Mouse (Mus musculus): ENCODE data around the gene Pgs1. TPM values are rescaled to one million over a fixed set of nuclear protein-coding genes. Genes with fewer than 3 reads are reported as not detected.

The Pgs1 gene
- polyA plus RNA-seq, 1 experiment from 2014 or later, result 37.5 TPM

DNA sequence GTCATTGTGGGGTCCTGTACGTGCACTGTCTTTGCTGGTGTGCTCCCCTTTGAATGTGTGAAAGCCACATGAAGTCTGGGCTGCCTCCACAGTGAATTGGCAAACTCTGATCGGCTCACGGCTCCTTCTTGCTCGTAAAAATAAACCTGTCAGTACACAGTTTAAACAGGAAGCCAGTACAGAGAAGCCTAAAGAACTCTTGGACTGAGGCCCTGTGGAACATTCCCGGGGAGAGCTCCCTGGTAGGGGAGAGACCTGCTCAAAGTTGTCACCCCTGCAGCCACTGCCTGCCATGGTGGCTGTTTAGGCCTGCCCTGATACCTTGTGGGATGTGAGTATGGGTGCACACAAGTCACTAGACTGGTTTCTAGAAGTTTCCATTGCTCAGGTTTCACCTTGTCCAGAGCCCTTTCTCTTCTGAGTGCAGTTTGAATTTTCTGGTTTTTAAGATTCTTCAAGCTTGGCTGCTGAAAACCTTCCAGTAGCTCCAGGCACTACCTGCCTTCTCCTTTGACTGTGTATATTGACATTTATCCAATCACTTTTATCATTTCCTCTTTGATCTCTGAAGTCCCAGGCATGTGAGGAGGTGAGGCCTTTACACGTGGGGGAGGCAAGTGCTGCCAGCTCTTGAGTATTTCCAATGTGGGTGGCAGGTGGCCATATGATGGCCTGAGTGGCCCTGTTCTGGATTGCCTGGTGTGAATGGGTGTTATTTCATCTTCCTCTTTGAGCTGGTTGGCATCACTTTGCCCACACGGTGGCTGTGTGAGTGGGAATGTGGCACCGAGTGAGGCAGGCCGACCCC lies 8.4 kb downstream of the Pgs1 start:
- Histone ChIP-seq H3K9ac (ENCODE audit: low read depth, low read length) (0 out of 2 replicates have a peak overlapping the region, but pooled peaks have one; percentile 4), H3K9me3 (ENCODE audit: control insufficient read depth, low read length) (no peaks in the 10 kb centered on the region), H3K27me3 (ENCODE audit: control insufficient read depth, insufficient read depth, low read length) (no peaks in the 10 kb centered on the region), H3K27ac (ENCODE audit: low read depth, low read length) (peak overlapping the region; percentile 24; the same call in 1 of the 2 replicates), H3K4me3 (ENCODE audit: low read length) (no peak overlapping the region), H3K4me1 (ENCODE audit: control insufficient read depth, insufficient read depth, low read length) (peaks cover 36% of the 10 kb centered on the region), H3K4me2 (replicated peaks; ENCODE audit: low read depth, low read length) (no peak overlapping the region), H3K36me3 (ENCODE audit: control insufficient read depth, insufficient read depth, low read length) (peaks cover 9% of the 10 kb centered on the region)
- ATAC-seq (ENCODE audit: low FRiP score, low TSS enrichment), result no peak
- 51% methylated on average over 9 of the region's 9 CpGs for WGBS

DNA sequence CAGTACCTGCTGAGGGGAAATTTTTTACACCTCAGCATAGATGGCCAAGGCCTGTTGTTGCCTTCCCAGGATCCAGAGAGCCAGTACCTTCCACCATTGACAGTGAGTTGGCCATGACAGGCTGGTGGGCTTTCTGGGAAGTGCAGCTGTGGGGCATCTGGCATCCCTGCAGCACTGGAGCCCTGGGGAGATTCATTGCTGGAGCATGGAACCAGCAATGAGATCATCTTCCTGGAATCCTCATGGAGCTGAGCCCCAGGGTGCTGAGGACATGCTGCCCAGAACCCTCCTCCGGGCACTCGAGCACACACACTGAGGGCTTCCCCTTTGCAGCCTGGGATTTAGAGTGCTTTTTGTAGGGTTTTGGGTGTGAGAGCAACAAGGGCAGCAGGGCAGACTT lies 9.2 kb downstream of the Pgs1 start:
- no peak overlapping the region for H3K27ac ChIP-seq (ENCODE audit: low read depth, low read length)
- no peaks in the 10 kb centered on the region for H3K9me3 ChIP-seq (ENCODE audit: control insufficient read depth, low read length)
- no peaks in the 10 kb centered on the region for H3K27me3 ChIP-seq (ENCODE audit: control insufficient read depth, insufficient read depth, low read length)
- no peak for ATAC-seq (ENCODE audit: low FRiP score, low TSS enrichment)
- H3K4me3 ChIP-seq (ENCODE audit: low read length), result no peak overlapping the region
- no peak overlapping the region for H3K4me2 ChIP-seq (replicated peaks; ENCODE audit: low read depth, low read length)
- H3K4me1 ChIP-seq (ENCODE audit: control insufficient read depth, insufficient read depth, low read length), result peaks cover 36% of the 10 kb centered on the region
- WGBS, result 72% methylated on average over 2 of the region's 2 CpGs
- peaks cover 15% of the 10 kb centered on the region for H3K36me3 ChIP-seq (ENCODE audit: control insufficient read depth, insufficient read depth, low read length)
- H3K9ac ChIP-seq (ENCODE audit: low read depth, low read length), result no peak overlapping the region

DNA sequence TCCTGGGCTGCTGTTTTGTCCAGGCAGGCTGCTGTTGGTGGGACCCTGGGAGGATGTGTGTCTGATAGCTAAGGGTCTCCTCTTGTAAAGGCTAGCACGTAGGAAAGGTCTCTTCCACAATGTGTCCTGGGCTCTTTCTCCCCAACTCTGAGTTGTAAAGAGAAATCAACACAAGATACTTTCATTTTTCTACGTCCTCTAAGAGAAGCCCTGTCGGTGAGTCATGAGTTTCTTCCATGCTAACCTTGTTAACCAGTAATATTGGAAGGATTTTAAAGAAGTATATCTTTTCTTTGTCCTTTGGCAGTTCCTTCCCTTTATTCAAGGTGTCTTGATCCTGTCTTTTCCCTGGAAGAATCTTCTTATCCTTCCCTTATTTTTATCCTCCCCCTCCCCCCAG lies 9.6 kb downstream of the Pgs1 start:
- no peak overlapping the region for H3K9ac ChIP-seq (ENCODE audit: low read depth, low read length)
- no peak overlapping the region for H3K4me3 ChIP-seq (ENCODE audit: low read length)
- H3K27ac ChIP-seq (ENCODE audit: low read depth, low read length), result no peak overlapping the region
- H3K4me2 ChIP-seq (replicated peaks; ENCODE audit: low read depth, low read length), result no peak overlapping the region
- H3K4me1 ChIP-seq (ENCODE audit: control insufficient read depth, insufficient read depth, low read length), result peaks cover 36% of the 10 kb centered on the region
- no peaks in the 10 kb centered on the region for H3K27me3 ChIP-seq (ENCODE audit: control insufficient read depth, insufficient read depth, low read length)
- ATAC-seq (ENCODE audit: low FRiP score, low TSS enrichment), result no peak
- no peaks in the 10 kb centered on the region for H3K9me3 ChIP-seq (ENCODE audit: control insufficient read depth, low read length)
- 58% methylated on average over 3 of the region's 3 CpGs for WGBS
- peaks cover 18% of the 10 kb centered on the region for H3K36me3 ChIP-seq (ENCODE audit: control insufficient read depth, insufficient read depth, low read length)

DNA sequence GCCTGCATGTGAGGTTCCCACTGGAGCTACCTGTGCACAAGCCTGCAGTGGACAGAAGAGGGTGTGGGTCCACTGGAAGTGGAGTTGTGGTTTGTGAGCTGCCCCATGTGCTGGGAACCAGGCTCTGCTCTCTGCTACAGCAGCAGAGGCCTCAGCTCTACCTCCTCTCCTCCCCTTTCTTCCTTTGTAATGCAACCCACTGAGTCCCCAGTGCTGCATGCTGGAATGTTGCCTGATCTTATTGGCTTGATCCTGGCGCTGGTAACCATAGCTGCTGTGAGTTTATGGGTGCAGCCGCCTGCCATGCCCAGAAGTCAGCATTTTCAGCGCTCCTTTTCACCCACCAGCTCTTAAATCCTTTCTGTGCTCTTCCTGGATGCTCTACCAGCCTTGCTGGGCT lies 10.0 kb downstream of the Pgs1 start:
- no peak overlapping the region for H3K4me2 ChIP-seq (replicated peaks; ENCODE audit: low read depth, low read length)
- no peak overlapping the region for H3K4me3 ChIP-seq (ENCODE audit: low read length)
- peaks cover 34% of the 10 kb centered on the region for H3K4me1 ChIP-seq (ENCODE audit: control insufficient read depth, insufficient read depth, low read length)
- no peak overlapping the region for H3K27ac ChIP-seq (ENCODE audit: low read depth, low read length)
- no peak for ATAC-seq (ENCODE audit: low FRiP score, low TSS enrichment)
- no peaks in the 10 kb centered on the region for H3K9me3 ChIP-seq (ENCODE audit: control insufficient read depth, low read length)
- WGBS, result 26% methylated on average over 3 of the region's 3 CpGs
- H3K36me3 ChIP-seq (ENCODE audit: control insufficient read depth, insufficient read depth, low read length), result peaks cover 22% of the 10 kb centered on the region
- no peak overlapping the region for H3K9ac ChIP-seq (ENCODE audit: low read depth, low read length)
- no peaks in the 10 kb centered on the region for H3K27me3 ChIP-seq (ENCODE audit: control insufficient read depth, insufficient read depth, low read length)

DNA sequence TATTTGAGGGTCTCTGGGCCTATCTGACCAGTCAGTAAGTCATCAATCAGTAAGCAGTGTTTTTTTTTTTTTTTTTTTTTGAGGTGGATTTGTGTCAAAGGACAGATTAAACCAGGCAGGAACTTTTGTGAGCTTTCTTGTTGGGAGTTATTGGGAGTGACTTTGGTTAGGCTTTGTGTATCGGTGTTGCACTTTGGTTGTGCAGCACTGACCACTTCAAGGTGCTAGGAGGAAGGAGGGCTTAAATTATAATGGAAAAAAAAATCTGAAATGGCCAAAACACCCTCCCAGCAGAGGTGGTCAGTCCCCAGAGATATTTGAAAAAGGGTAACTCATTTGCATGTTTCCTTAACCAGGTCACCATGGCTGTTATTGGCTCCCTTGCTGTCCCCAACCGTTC lies 11.0 kb downstream of the Pgs1 start:
- Histone ChIP-seq H3K4me3 (ENCODE audit: low read length) (no peak overlapping the region), H3K4me1 (ENCODE audit: control insufficient read depth, insufficient read depth, low read length) (peaks cover 31% of the 10 kb centered on the region), H3K9me3 (ENCODE audit: control insufficient read depth, low read length) (no peaks in the 10 kb centered on the region), H3K9ac (ENCODE audit: low read depth, low read length) (no peak overlapping the region), H3K4me2 (replicated peaks; ENCODE audit: low read depth, low read length) (no peak overlapping the region), H3K27ac (ENCODE audit: low read depth, low read length) (no peak overlapping the region), H3K27me3 (ENCODE audit: control insufficient read depth, insufficient read depth, low read length) (no peaks in the 10 kb centered on the region), H3K36me3 (ENCODE audit: control insufficient read depth, insufficient read depth, low read length) (peaks cover 32% of the 10 kb centered on the region)
- 94% methylated on average over 2 of the region's 2 CpGs for WGBS
- ATAC-seq (ENCODE audit: low FRiP score, low TSS enrichment), result no peak

DNA sequence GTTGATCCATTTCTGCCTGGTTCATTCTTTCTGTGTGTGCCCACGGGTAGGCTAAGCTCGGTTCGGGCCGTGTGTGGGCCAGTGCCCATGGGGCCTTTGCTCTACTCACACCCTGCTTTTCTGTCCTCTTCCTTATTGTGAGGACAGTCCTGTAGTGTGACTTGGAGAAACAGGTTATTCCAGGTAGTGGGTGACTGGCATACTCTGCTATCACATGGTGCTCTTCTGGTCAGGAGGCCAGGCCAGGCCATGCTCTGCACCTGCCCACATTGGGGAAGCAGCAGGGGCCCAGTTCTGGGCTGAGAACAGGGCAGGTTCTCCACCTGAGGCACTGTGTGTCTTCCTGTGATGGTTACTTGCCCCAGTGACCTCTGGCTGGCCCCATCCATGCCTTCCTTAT lies 12.3 kb downstream of the Pgs1 start:
- Histone ChIP-seq H3K36me3 (ENCODE audit: control insufficient read depth, insufficient read depth, low read length) (peaks cover 43% of the 10 kb centered on the region), H3K4me3 (ENCODE audit: low read length) (no peak overlapping the region), H3K9ac (ENCODE audit: low read depth, low read length) (no peak overlapping the region), H3K4me1 (ENCODE audit: control insufficient read depth, insufficient read depth, low read length) (peaks cover 31% of the 10 kb centered on the region), H3K4me2 (replicated peaks; ENCODE audit: low read depth, low read length) (no peak overlapping the region), H3K27me3 (ENCODE audit: control insufficient read depth, insufficient read depth, low read length) (no peaks in the 10 kb centered on the region), H3K9me3 (ENCODE audit: control insufficient read depth, low read length) (no peaks in the 10 kb centered on the region), H3K27ac (ENCODE audit: low read depth, low read length) (no peak overlapping the region)
- WGBS, result 94% methylated on average over 4 of the region's 4 CpGs
- no peak for ATAC-seq (ENCODE audit: low FRiP score, low TSS enrichment)

DNA sequence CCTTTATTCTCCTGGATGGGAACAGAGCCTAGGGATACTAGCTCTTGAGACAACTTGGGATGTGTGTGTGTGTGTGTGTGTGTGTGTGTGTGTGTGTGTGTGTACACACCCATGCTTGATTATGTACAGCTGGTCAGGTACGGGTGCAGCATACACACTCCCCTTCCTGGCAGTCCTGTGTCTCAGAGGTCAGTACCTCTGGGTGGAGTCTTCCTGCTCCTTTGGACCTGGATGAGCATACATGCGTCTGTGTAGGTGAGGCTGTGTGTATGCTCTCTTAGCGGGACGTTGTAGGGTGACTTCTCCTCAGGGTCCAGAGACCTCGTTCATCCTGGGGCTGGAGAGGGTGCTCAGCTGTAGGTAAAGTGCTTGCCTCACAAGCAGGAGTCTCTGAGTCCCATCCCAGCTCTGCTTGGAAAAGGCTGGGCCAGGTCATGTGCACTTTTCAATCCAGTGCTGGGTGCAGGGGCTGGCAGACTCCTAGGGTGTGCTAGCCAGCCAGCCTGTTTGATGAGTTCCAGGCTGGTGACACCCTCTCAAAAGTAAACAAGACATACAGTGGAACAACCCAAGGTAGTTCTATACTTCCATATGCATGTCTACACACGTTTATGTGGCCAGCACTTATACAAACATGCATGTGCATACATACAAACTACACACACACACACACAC lies 13.3 kb downstream of the Pgs1 start:
- Histone ChIP-seq H3K4me1 (ENCODE audit: control insufficient read depth, insufficient read depth, low read length) (peaks cover 34% of the 10 kb centered on the region), H3K4me3 (ENCODE audit: low read length) (no peak overlapping the region), H3K27ac (ENCODE audit: low read depth, low read length) (no peak overlapping the region), H3K4me2 (replicated peaks; ENCODE audit: low read depth, low read length) (no peak overlapping the region), H3K27me3 (ENCODE audit: control insufficient read depth, insufficient read depth, low read length) (no peaks in the 10 kb centered on the region), H3K36me3 (ENCODE audit: control insufficient read depth, insufficient read depth, low read length) (peaks cover 51% of the 10 kb centered on the region), H3K9ac (ENCODE audit: low read depth, low read length) (no peak overlapping the region), H3K9me3 (ENCODE audit: control insufficient read depth, low read length) (no peaks in the 10 kb centered on the region)
- WGBS, result 83% methylated on average over 6 of the region's 6 CpGs
- ATAC-seq (ENCODE audit: low FRiP score, low TSS enrichment), result no peak

DNA sequence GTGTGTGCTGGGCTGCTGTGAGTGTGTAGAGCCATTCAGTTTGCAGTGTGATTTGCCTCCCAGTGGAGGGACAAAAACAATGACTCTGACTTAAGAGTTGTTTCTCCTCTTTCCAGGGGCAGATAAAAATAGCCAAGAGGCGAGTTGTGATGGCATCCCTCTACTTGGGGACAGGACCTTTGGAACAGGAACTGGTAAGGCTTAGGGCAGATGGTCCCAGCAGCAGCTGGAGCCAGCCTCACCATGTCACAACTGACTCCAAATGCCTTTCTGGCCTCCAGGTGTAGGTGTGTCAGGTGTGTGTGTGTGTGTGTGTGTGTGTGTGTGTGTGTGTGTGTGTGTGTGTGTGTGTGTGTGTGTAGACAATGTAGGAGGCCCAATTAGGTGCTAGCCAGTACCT lies 14.0 kb downstream of the Pgs1 start:
- no peak overlapping the region for H3K4me2 ChIP-seq (replicated peaks; ENCODE audit: low read depth, low read length)
- no peak overlapping the region for H3K9ac ChIP-seq (ENCODE audit: low read depth, low read length)
- WGBS, result 94% methylated on average over 1 of the region's 1 CpGs
- H3K4me1 ChIP-seq (ENCODE audit: control insufficient read depth, insufficient read depth, low read length), result peaks cover 33% of the 10 kb centered on the region
- H3K4me3 ChIP-seq (ENCODE audit: low read length), result no peak overlapping the region
- no peaks in the 10 kb centered on the region for H3K9me3 ChIP-seq (ENCODE audit: control insufficient read depth, low read length)
- H3K27ac ChIP-seq (ENCODE audit: low read depth, low read length), result no peak overlapping the region
- H3K36me3 ChIP-seq (ENCODE audit: control insufficient read depth, insufficient read depth, low read length), result peaks cover 58% of the 10 kb centered on the region
- H3K27me3 ChIP-seq (ENCODE audit: control insufficient read depth, insufficient read depth, low read length), result no peaks in the 10 kb centered on the region
- ATAC-seq (ENCODE audit: low FRiP score, low TSS enrichment), result no peak

DNA sequence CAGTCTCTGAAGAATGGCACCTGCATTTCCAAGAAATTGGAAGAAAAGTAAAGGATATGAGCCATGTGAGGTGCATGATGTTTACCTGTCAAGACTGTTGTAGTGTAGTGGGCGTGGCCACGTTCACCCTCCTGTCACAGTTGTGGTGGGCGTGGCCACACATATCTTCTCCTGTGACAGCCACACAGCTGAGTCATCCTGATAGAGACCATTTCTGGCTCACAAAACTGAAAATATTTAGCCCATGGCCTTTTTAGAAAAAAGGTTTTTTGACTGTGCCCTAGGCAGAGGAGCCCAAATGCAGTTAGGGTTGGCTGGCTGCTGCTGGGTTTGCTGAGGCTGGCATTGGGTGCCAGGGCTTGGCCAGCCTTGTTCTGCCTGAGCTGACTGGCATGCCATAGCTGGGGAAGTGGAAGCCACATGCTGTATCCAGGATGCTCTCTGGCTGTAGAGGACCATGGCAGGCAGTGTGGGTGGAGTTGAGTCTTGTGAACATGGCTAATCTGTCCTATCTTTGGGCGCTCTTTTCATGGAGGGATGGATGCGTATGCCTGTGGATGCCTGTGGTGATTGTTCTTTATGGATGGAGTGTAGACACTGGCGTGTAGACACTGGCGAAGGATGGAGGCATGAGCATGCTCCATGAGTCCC lies 14.6 kb downstream of the Pgs1 start:
- Histone ChIP-seq H3K9me3 (ENCODE audit: control insufficient read depth, low read length) (no peaks in the 10 kb centered on the region), H3K27me3 (ENCODE audit: control insufficient read depth, insufficient read depth, low read length) (no peaks in the 10 kb centered on the region), H3K4me1 (ENCODE audit: control insufficient read depth, insufficient read depth, low read length) (peaks cover 29% of the 10 kb centered on the region), H3K4me2 (replicated peaks; ENCODE audit: low read depth, low read length) (no peak overlapping the region), H3K9ac (ENCODE audit: low read depth, low read length) (no peak overlapping the region), H3K4me3 (ENCODE audit: low read length) (no peak overlapping the region), H3K27ac (ENCODE audit: low read depth, low read length) (no peak overlapping the region), H3K36me3 (ENCODE audit: control insufficient read depth, insufficient read depth, low read length) (peaks cover 64% of the 10 kb centered on the region)
- ATAC-seq (ENCODE audit: low FRiP score, low TSS enrichment), result no peak
- 90% methylated on average over 7 of the region's 7 CpGs for WGBS

Measured in kidney, embryonic 14.5 days (tissue).